Mouse (Mus musculus): ENCODE data around the gene Vsig1. TPM values are rescaled to one million over a fixed set of nuclear protein-coding genes. Genes with fewer than 3 reads are reported as not detected.

The Vsig1 gene
- not detected for total RNA-seq (2023)

DNA sequence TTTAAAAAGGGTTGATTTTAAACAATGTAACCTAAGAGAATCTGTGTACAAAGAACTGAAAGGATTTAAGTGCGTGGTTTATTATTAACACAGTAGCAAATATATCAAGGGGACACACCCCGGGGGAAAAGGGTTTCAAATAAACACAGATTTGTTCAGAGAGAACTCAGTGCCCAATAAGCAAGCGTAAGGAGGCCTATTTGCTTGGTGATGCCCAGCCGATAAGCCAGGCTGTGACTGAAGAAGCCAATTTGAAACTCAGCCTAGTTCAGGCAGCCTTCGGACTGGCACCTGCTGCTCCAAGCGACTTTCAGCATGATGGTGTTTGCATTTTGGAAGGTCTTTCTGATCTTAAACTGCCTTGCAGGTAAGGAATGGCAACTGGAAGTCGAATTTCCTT is at the start of gene Vsig1:
Gene Vsig1 (plus strand): TSS at position 249 of the 400 bp plus-strand sequence.

DNA sequence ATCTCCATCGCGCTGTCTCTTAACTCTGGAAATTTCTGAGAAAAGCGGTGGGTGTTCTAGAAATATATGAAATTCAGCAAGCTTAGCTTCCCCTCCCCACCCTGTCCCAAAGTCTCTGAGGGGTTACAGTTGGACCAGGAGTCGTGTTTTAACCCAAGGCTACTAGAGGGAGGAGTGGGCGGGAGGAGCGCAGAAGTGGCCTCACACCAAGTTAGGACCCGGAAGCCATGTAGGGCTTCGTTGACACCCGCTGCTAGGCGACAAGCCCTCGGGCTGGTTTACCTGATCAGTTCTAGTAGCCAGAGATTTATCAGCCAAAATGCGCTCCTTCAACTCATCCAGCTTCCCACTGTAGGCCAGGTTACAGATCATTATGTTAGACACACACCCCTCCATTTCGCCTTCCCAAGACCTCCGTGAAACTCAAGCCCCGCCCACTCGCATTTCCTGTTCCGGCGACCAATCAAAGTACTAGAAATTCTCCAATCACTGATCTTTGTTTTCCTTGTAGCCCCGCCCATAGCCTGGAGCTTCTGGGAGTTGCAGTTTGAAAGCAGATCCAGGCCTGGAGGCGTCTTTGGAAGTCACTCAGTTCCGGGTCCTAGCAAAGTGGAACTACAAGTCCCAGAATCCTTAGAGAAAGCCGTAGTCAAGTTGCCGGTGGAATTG is 49.0 kb downstream of the Vsig1 start, which contains the start of the genes Psmd10 and Atg4a:
Gene Psmd10 (minus strand): TSS at position 457 of the 669 bp plus-strand sequence.
Gene Atg4a (plus strand): TSS at position 636 of the 669 bp plus-strand sequence.

Other genes with a start within 250 kb of the Vsig1 start
- gene Mid2, start 243.0 kb upstream of the Vsig1 start, total RNA-seq (2023): 0.26 TPM
- not detected for gene Tex13b, start 94.2 kb upstream of the Vsig1 start, total RNA-seq (2023)
- 13.6 TPM for gene Psmd10, start 49.1 kb downstream of the Vsig1 start, total RNA-seq (2023)
- gene Atg4a, start 49.3 kb downstream of the Vsig1 start, total RNA-seq (2023): 22.5 TPM

Measured in CD4-positive naive resting alpha-beta T cell, adult 76 days (primary cell).